25 mouse cellular contexts compared by ENCODE assay signal in the genomic region with DNA sequence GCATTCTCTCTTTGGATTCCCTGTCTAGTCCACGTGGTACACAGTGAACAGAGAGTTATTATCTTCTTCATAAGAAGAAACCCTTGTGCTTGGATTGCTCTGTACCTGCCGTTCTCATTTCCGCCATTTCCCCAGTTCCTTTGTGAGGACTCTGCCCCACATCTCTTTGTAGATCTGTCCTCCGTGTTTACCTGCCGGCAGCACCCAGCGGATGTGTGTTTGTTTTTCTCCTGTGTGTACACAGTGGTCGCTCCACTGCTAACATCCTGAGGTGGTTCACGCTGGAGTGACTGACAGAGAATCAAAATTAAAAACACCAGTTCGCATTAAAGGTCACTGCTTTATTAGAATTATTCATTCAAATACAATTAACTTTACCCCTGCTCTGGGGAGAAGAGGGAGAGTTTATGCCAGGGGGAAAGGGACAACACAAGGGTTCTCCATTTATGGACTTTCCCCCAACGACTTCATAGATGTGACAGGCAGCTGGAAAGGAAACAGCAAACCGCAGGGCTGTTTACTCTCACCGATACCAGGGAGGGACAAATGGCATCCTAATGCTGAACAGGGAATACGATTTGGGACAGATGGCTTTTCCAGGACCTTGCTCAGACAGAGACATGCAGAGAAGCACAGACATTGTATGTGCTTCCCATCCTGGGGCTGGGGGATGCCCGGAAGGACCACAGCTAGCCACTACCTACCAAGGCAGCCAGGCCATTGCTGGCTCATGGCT.
DNase-seq lines count a peak whose midpoint lies in the region; ATAC-seq and TF ChIP-seq lines count a peak whose summit lies in the region.
"Had no signal": no experiment of that assay in that cellular context is flagged by ENCODE, and none has a peak within 500 bp of the region (broad histone marks: within the 10 kb centered on the region; RNA-seq: fewer than 3 reads in every experiment).

No protein-coding gene starts in this region.

- peak; percentile 66; the same call in 1 of the 2 replicates for ATAC-seq in midbrain, embryonic 13.5 days
- ATAC-seq in midbrain, embryonic 15.5 days (replicated peaks) = no peak
- peak; percentile 70; the same call in 1 of the 2 replicates for ATAC-seq in liver, embryonic 11.5 days (replicated peaks; ENCODE audit: low FRiP score)
- ATAC-seq in liver, embryonic 15.5 days (ENCODE audit: insufficient read depth) = peak; percentile 86
- ATAC-seq: forebrain, embryonic 13.5 days had no signal

- no peak for TF ChIP-seq CTCF in thymus, adult 2 months (IDR thresholded peaks at IDR 0.05; ENCODE audit: borderline replicate concordance, control insufficient read depth, extremely low read depth, insufficient read depth, low read length, poor library complexity)

- H3K27ac ChIP-seq in midbrain, embryonic 13.5 days = no peak overlapping the region
- H3K27ac ChIP-seq in midbrain, embryonic 15.5 days = no peak overlapping the region
- 0 out of 2 replicates have a peak overlapping the region, but pooled peaks have one; percentile 13 for H3K27ac ChIP-seq in liver, embryonic 11.5 days (ENCODE audit: low read depth, low read length)
- peak overlapping the region; percentile 38; the same call in 1 of the 2 replicates for H3K27ac ChIP-seq in liver, embryonic 15.5 days (replicated peaks)
- H3K27ac ChIP-seq in thymus, adult 2 months (ENCODE audit: control insufficient read depth, insufficient read depth, low read length) = no peak overlapping the region
- H3K27ac ChIP-seq: forebrain, embryonic 13.5 days; hindbrain, embryonic 14.5 days; layer of hippocampus, adult 2 months; left cerebral cortex, adult 2 months; limb, embryonic 13.5 days; midbrain, embryonic 10.5 days; neural tube, embryonic 15.5 days had no signal

- H3K4me1 ChIP-seq in midbrain, embryonic 13.5 days (replicated peaks) = no peaks in the 10 kb centered on the region
- H3K4me1 ChIP-seq in midbrain, embryonic 15.5 days = no peaks in the 10 kb centered on the region
- no peaks in the 10 kb centered on the region for H3K4me1 ChIP-seq in liver, embryonic 11.5 days (replicated peaks; ENCODE audit: control insufficient read depth, insufficient read depth, low read length)
- no peaks in the 10 kb centered on the region for H3K4me1 ChIP-seq in liver, embryonic 15.5 days (replicated peaks)
- H3K4me1 ChIP-seq in thymus, adult 2 months (replicated peaks; ENCODE audit: control insufficient read depth, insufficient read depth, low read length) = no peaks in the 10 kb centered on the region
- H3K4me1 ChIP-seq: forebrain, embryonic 13.5 days; heart, embryonic 12.5 days; neural tube, embryonic 15.5 days had no signal

- no peak for TF ChIP-seq POLR2A in thymus, adult 2 months (IDR thresholded peaks at IDR 0.05; ENCODE audit: control insufficient read depth, extremely low read depth, insufficient read depth, low read length, poor library complexity)

- H3K4me2 ChIP-seq in midbrain, embryonic 13.5 days (replicated peaks) = no peak overlapping the region
- no peak overlapping the region for H3K4me2 ChIP-seq in midbrain, embryonic 15.5 days
- H3K4me2 ChIP-seq in liver, embryonic 11.5 days = no peak overlapping the region
- no peak overlapping the region; the same call in 1 of the 2 replicates for H3K4me2 ChIP-seq in liver, embryonic 15.5 days
- H3K4me2 ChIP-seq: forebrain, embryonic 13.5 days; heart, embryonic 12.5 days; hindbrain, embryonic 14.5 days; limb, embryonic 13.5 days; lung, embryonic 14.5 days; neural tube, embryonic 15.5 days had no signal

- no peaks in the 10 kb centered on the region for H3K9me3 ChIP-seq in midbrain, embryonic 13.5 days
- H3K9me3 ChIP-seq in midbrain, embryonic 15.5 days = no peaks in the 10 kb centered on the region
- no peaks in the 10 kb centered on the region for H3K9me3 ChIP-seq in liver, embryonic 11.5 days (ENCODE audit: control insufficient read depth, low read length)
- no peaks in the 10 kb centered on the region for H3K9me3 ChIP-seq in liver, embryonic 15.5 days (replicated peaks)
- H3K9me3 ChIP-seq: forebrain, embryonic 13.5 days; heart, embryonic 12.5 days; limb, embryonic 13.5 days; midbrain, embryonic 10.5 days; neural tube, embryonic 15.5 days had no signal

- H3K36me3 ChIP-seq in midbrain, embryonic 13.5 days = no peaks in the 10 kb centered on the region
- H3K36me3 ChIP-seq in midbrain, embryonic 15.5 days (replicated peaks) = no peaks in the 10 kb centered on the region
- no peaks in the 10 kb centered on the region for H3K36me3 ChIP-seq in liver, embryonic 11.5 days (ENCODE audit: control insufficient read depth, insufficient read depth, low read length)
- no peaks in the 10 kb centered on the region for H3K36me3 ChIP-seq in liver, embryonic 15.5 days (replicated peaks)
- H3K36me3 ChIP-seq in thymus, adult 2 months (ENCODE audit: control insufficient read depth, insufficient read depth, low read length) = no peaks in the 10 kb centered on the region
- H3K36me3 ChIP-seq: heart, embryonic 12.5 days; limb, embryonic 13.5 days; midbrain, embryonic 10.5 days; neural tube, embryonic 15.5 days had no signal

- no peak overlapping the region for H3K4me3 ChIP-seq in midbrain, embryonic 13.5 days (replicated peaks)
- no peak overlapping the region for H3K4me3 ChIP-seq in midbrain, embryonic 15.5 days
- H3K4me3 ChIP-seq in liver, embryonic 11.5 days (ENCODE audit: low read depth, low read length) = no peak overlapping the region
- no peak overlapping the region for H3K4me3 ChIP-seq in liver, embryonic 15.5 days (replicated peaks)
- H3K4me3 ChIP-seq in thymus, adult 2 months (ENCODE audit: control insufficient read depth, insufficient read depth, low read length) = no peak overlapping the region
- H3K4me3 ChIP-seq: forebrain, embryonic 13.5 days; heart, embryonic 12.5 days; layer of hippocampus, adult 2 months; left cerebral cortex, adult 2 months; limb, embryonic 13.5 days; midbrain, embryonic 10.5 days; neural tube, embryonic 15.5 days had no signal

- no peak for DNase-seq in liver, embryonic 11.5 days (ENCODE audit: low spot score)
- DNase-seq in yolk sac, embryonic 10.5 days (ENCODE audit: low spot score) = peak; percentile 76
- DNase-seq in thymus, adult 2 months = no peak
- no peak for DNase-seq in right cerebral cortex, postnatal 4 days
- DNase-seq: adrenal gland, postnatal 25 days; B cell, adult 2 months; cerebellum, adult 11-12 months; cerebellum, postnatal 10 days; gastrocnemius, postnatal 10 days; kidney, adult 2 months; kidney, postnatal 36 days; lung, embryonic 14.5 days; lung, postnatal 14 days; thymus, postnatal 14 days had no signal

- H3K9ac ChIP-seq in midbrain, embryonic 13.5 days (replicated peaks) = no peak overlapping the region
- H3K9ac ChIP-seq in midbrain, embryonic 15.5 days = no peak overlapping the region
- no peak overlapping the region for H3K9ac ChIP-seq in liver, embryonic 11.5 days (ENCODE audit: low read depth, low read length)
- no peak overlapping the region for H3K9ac ChIP-seq in liver, embryonic 15.5 days
- H3K9ac ChIP-seq: forebrain, embryonic 13.5 days; heart, embryonic 12.5 days; hindbrain, embryonic 14.5 days; limb, embryonic 13.5 days; lung, embryonic 14.5 days; neural tube, embryonic 15.5 days had no signal

- 78% methylated on average over 14 of the region's 14 CpGs for WGBS in midbrain, embryonic 13.5 days
- 74% methylated on average over 14 of the region's 14 CpGs for WGBS in midbrain, embryonic 15.5 days
- WGBS in liver, embryonic 11.5 days = 66% methylated on average over 14 of the region's 14 CpGs
- 40% methylated on average over 14 of the region's 14 CpGs for WGBS in liver, embryonic 15.5 days (ENCODE audit: insufficient replicate concordance)
- 69% methylated on average over 14 of the region's 14 CpGs for WGBS in thymus, adult 2 months

- H3K27me3 ChIP-seq in midbrain, embryonic 13.5 days = no peaks in the 10 kb centered on the region
- no peaks in the 10 kb centered on the region for H3K27me3 ChIP-seq in midbrain, embryonic 15.5 days (replicated peaks)
- no peaks in the 10 kb centered on the region for H3K27me3 ChIP-seq in liver, embryonic 11.5 days (replicated peaks; ENCODE audit: control insufficient read depth, insufficient read depth, low read length)
- H3K27me3 ChIP-seq in liver, embryonic 15.5 days = no peaks in the 10 kb centered on the region
- no peaks in the 10 kb centered on the region for H3K27me3 ChIP-seq in thymus, adult 2 months (ENCODE audit: control insufficient read depth, insufficient read depth, low read length)
- H3K27me3 ChIP-seq: forebrain, embryonic 13.5 days; heart, embryonic 12.5 days; limb, embryonic 13.5 days; neural tube, embryonic 15.5 days had no signal

Comparison
In these comparisons a context has a peak if more than half of its experiments do, and no peak if none do; other contexts are left out.
1. H3K27ac ChIP-seq: peak in liver, embryonic 11.5 days (single experiment) and liver, embryonic 15.5 days (single experiment); none in midbrain, embryonic 13.5 days (single experiment), midbrain, embryonic 15.5 days (single experiment) and thymus, adult 2 months (single experiment).